Mouse (Mus musculus) left cerebral cortex, adult 8-10 months (tissue): ENCODE measurements around the gene Rtl3. TPM values are rescaled to one million over a fixed set of nuclear protein-coding genes. Genes with fewer than 3 reads are reported as not detected.

Source experiments
- DNase-seq, 2 experiments: peaks; one replicate each; pipeline ENCODE4 v3.0.0; 2022; ENCODE audit warnings: low spot score in 2 of 2
- total RNA-seq, 4 experiments: library from RNA; stranded (reverse); gene quantifications; 2 replicates each; pipeline ENCODE4 v1.2.4; 2022

Rtl3 gene
- total RNA-seq = under 1 TPM in 1 of 4 experiments, not detected in 3; 0.13 TPM

GRCm38 (mm10) chrX:106840409-106840808 is at the start of gene Rtl3:
Gene Rtl3 (minus strand): TSS chrX:106840644.
- peak; percentile 1 to 32 for DNase-seq

GRCm38 (mm10) chrX:106872315-106872714 is 31.9 kb upstream of the Rtl3 start:
- DNase-seq = no peak

GRCm38 (mm10) chrX:106871894-106872293 is 31.4 kb upstream of the Rtl3 start:
- DNase-seq = no peak

GRCm38 (mm10) chrX:106871426-106871825 is 31.0 kb upstream of the Rtl3 start:
- DNase-seq = no peak

- DNase-seq = no peak
These were observed 13.3 kb upstream of the Rtl3 start for GRCm38 (mm10) chrX:106853523-106854300.

- no peak for DNase-seq
These were observed 853 bp downstream of the Rtl3 start for GRCm38 (mm10) chrX:106839591-106839990.

GRCm38 (mm10) chrX:106830494-106830893 is 9.9 kb downstream of the Rtl3 start:
- no peak for DNase-seq

- DNase-seq = no peak
These were observed 30.8 kb downstream of the Rtl3 start for GRCm38 (mm10) chrX:106809560-106810226.

GRCm38 (mm10) chrX:106804387-106804786 is 36.1 kb downstream of the Rtl3 start:
- no peak for DNase-seq

- DNase-seq = no peak
These were observed 45.8 kb downstream of the Rtl3 start for GRCm38 (mm10) chrX:106794686-106795085.

Other genes starting within 250 kb of the Rtl3 start
- gene Cysltr1, start 237.0 kb downstream of the Rtl3 start, total RNA-seq = under 1 TPM; 0.13 to 0.99 (median 0.68) TPM
- gene Lpar4, start 80.0 kb upstream of the Rtl3 start, total RNA-seq = under 1 TPM; 0.72 to 0.97 (median 0.92) TPM
- not detected for gene P2ry10, start 247.8 kb upstream of the Rtl3 start, total RNA-seq